Mouse (Mus musculus) neural tube, embryonic 12.5 days (tissue): ENCODE results near the gene Apbb2. TPM values are rescaled to one million over a fixed set of nuclear protein-coding genes. Genes with fewer than 3 reads are reported as not detected.
A peak's percentile ranks its signal among the peaks of the same experiment; 100 is the strongest.

ENCODE experiments used
- ATAC-seq: fragments of 200-750 bp; cut with Nextera tagmentation; 2 replicates; pipeline ENCODE4 v1.8.0; 2017; ENCODE audit warnings: low read depth, mild to moderate bottlenecking, moderate TSS enrichment, moderate library complexity; ENCODE audit not compliant: low FRiP score
- H3K27ac ChIP-seq: fragments of 300-500 bp; sonication (generic); 2 replicates; pipeline ENCODE4 v1.5.1; 2016
- H3K27me3 ChIP-seq: fragments of 300-500 bp; sonication (generic); replicated peaks from 2 replicates; pipeline ENCODE4 v1.6.1; 2016; ENCODE audit warnings: mild to moderate bottlenecking
- H3K36me3 ChIP-seq: fragments of 300-500 bp; sonication (generic); 2 replicates; pipeline ENCODE4 v1.6.1; 2016; ENCODE audit warnings: mild to moderate bottlenecking
- H3K4me1 ChIP-seq: fragments of 300-500 bp; sonication (generic); 2 replicates; pipeline ENCODE4 v1.6.1; 2016
- H3K4me2 ChIP-seq: fragments of 300-500 bp; sonication (generic); replicated peaks from 2 replicates; pipeline ENCODE4 v1.6.1; 2016; ENCODE audit warnings: mild to moderate bottlenecking
- H3K4me3 ChIP-seq: fragments of 300-500 bp; sonication (generic); 2 replicates; pipeline ENCODE4 v1.5.1; 2016
- H3K9ac ChIP-seq: fragments of 300-500 bp; sonication (generic); 2 replicates; pipeline ENCODE4 v1.6.1; 2016; ENCODE audit warnings: mild to moderate bottlenecking
- H3K9me3 ChIP-seq: fragments of 300-500 bp; sonication (generic); 2 replicates; pipeline ENCODE4 v1.6.1; 2016; ENCODE audit warnings: mild to moderate bottlenecking
- WGBS: fragments of 180-500 bp; shearing (Covaris S2); methylation state at CpG from one replicate; pipeline ENCODE4 v1.1.7; 2016; 5-methylcytosine and 5-hydroxymethylcytosine counted together
- polyA plus RNA-seq: library from polyadenylated mRNA; unstranded; fragments of >200 nt; fragmentation: Nextera tagmentation; extraction: Ambion mirVana; gene quantifications from 2 replicates; pipeline ENCODE4 v1.2.1, GENCODE M21; 2016

Apbb2 gene
- polyA plus RNA-seq, 1 experiment from 2014 or later, result 80.5 TPM

GRCm38 (mm10) chr5:66382111-66382510 lies 236.5 kb downstream of the Apbb2 start:
- Histone ChIP-seq H3K27me3 (no peaks in the 10 kb centered on the region), H3K27ac (no peak overlapping the region), H3K36me3 (no peaks in the 10 kb centered on the region), H3K4me2 (no peak overlapping the region), H3K9me3 (no peaks in the 10 kb centered on the region), H3K4me1 (peaks cover 7% of the 10 kb centered on the region; the same call in 1 of the 2 replicates), H3K9ac (no peak overlapping the region), H3K4me3 (no peak overlapping the region)
- ATAC-seq, result no peak
- 82% methylated on average over 1 of the region's 1 CpGs for WGBS

- H3K27ac ChIP-seq, result no peak overlapping the region
- H3K4me2 ChIP-seq, result no peak overlapping the region
- H3K9ac ChIP-seq, result no peak overlapping the region
- H3K36me3 ChIP-seq, result no peaks in the 10 kb centered on the region
- no peak overlapping the region for H3K4me3 ChIP-seq
- 0 out of 2 replicates have a peak, but pooled peaks cover under 1% of the 10 kb centered on the region for H3K4me1 ChIP-seq
- no peaks in the 10 kb centered on the region for H3K27me3 ChIP-seq
- H3K9me3 ChIP-seq, result no peaks in the 10 kb centered on the region
- no peak for ATAC-seq
- WGBS, result 73% methylated on average over 6 of the region's 6 CpGs
These were observed 239.6 kb downstream of the Apbb2 start for GRCm38 (mm10) chr5:66378968-66379367.

- Histone ChIP-seq H3K36me3 (no peaks in the 10 kb centered on the region), H3K27ac (no peak overlapping the region), H3K9ac (no peak overlapping the region), H3K4me3 (no peak overlapping the region), H3K27me3 (no peaks in the 10 kb centered on the region), H3K9me3 (no peaks in the 10 kb centered on the region), H3K4me1 (peaks cover 12% of the 10 kb centered on the region; the same call in 1 of the 2 replicates), H3K4me2 (no peak overlapping the region)
- 71% methylated on average over 14 of the region's 14 CpGs for WGBS
- no peak for ATAC-seq
These were observed 241.9 kb downstream of the Apbb2 start for GRCm38 (mm10) chr5:66376589-66377270.

- H3K27ac ChIP-seq, result no peak overlapping the region
- no peak for ATAC-seq
- 98% methylated on average over 4 of the region's 4 CpGs for WGBS
- no peaks in the 10 kb centered on the region for H3K27me3 ChIP-seq
- no peak overlapping the region for H3K4me2 ChIP-seq
- no peaks in the 10 kb centered on the region for H3K36me3 ChIP-seq
- no peak overlapping the region for H3K9ac ChIP-seq
- H3K4me1 ChIP-seq, result peaks cover 12% of the 10 kb centered on the region; the same call in 1 of the 2 replicates
- H3K9me3 ChIP-seq, result no peaks in the 10 kb centered on the region
- no peak overlapping the region for H3K4me3 ChIP-seq
These were observed 244.2 kb downstream of the Apbb2 start for GRCm38 (mm10) chr5:66374413-66374812.

GRCm38 (mm10) chr5:66373515-66374164 lies 244.9 kb downstream of the Apbb2 start:
- Histone ChIP-seq H3K4me2 (no peak overlapping the region), H3K9me3 (no peaks in the 10 kb centered on the region), H3K36me3 (no peaks in the 10 kb centered on the region), H3K4me3 (no peak overlapping the region), H3K27me3 (no peaks in the 10 kb centered on the region), H3K4me1 (peaks cover 12% of the 10 kb centered on the region; the same call in 1 of the 2 replicates), H3K9ac (no peak overlapping the region), H3K27ac (no peak overlapping the region)
- 31% methylated on average over 13 of the region's 13 CpGs for WGBS
- no peak for ATAC-seq

GRCm38 (mm10) chr5:66371131-66371530 lies 247.5 kb downstream of the Apbb2 start:
- H3K27ac ChIP-seq, result no peak overlapping the region
- no peak overlapping the region for H3K4me3 ChIP-seq
- H3K36me3 ChIP-seq, result no peaks in the 10 kb centered on the region
- H3K4me2 ChIP-seq, result no peak overlapping the region
- no peaks in the 10 kb centered on the region for H3K27me3 ChIP-seq
- H3K4me1 ChIP-seq, result peaks cover 19% of the 10 kb centered on the region
- H3K9me3 ChIP-seq, result no peaks in the 10 kb centered on the region
- no peak overlapping the region for H3K9ac ChIP-seq
- no peak for ATAC-seq

GRCm38 (mm10) chr5:66368966-66369365 lies 249.6 kb downstream of the Apbb2 start:
- Histone ChIP-seq H3K4me2 (no peak overlapping the region), H3K27me3 (no peaks in the 10 kb centered on the region), H3K9me3 (no peaks in the 10 kb centered on the region), H3K27ac (no peak overlapping the region), H3K9ac (no peak overlapping the region), H3K4me3 (no peak overlapping the region), H3K36me3 (no peaks in the 10 kb centered on the region), H3K4me1 (peaks cover 24% of the 10 kb centered on the region)
- no peak for ATAC-seq
- WGBS, result 45% methylated on average over 7 of the region's 7 CpGs

- Histone ChIP-seq H3K4me3 (no peak overlapping the region), H3K4me2 (no peak overlapping the region), H3K4me1 (peaks cover 18% of the 10 kb centered on the region), H3K9me3 (no peaks in the 10 kb centered on the region), H3K27ac (no peak overlapping the region), H3K36me3 (peaks cover 4% of the 10 kb centered on the region; the same call in 1 of the 2 replicates), H3K9ac (no peak overlapping the region), H3K27me3 (no peaks in the 10 kb centered on the region)
- peak; percentile 78 for ATAC-seq
- WGBS, result 51% methylated on average over 11 of the region's 11 CpGs
These were observed 250.9 kb downstream of the Apbb2 start for GRCm38 (mm10) chr5:66367641-66368040.

GRCm38 (mm10) chr5:66363274-66364261 lies 255.0 kb downstream of the Apbb2 start:
- Histone ChIP-seq H3K36me3 (peaks cover 8% of the 10 kb centered on the region; the same call in 1 of the 2 replicates), H3K27me3 (no peaks in the 10 kb centered on the region), H3K9me3 (no peaks in the 10 kb centered on the region), H3K4me1 (peaks cover 28% of the 10 kb centered on the region), H3K27ac (no peak overlapping the region), H3K4me3 (no peak overlapping the region), H3K9ac (no peak overlapping the region), H3K4me2 (no peak overlapping the region)
- ATAC-seq, result no peak
- WGBS, result 66% methylated on average over 18 of the region's 18 CpGs

GRCm38 (mm10) chr5:66360739-66361138 lies 257.8 kb downstream of the Apbb2 start:
- no peak overlapping the region for H3K4me3 ChIP-seq
- H3K4me1 ChIP-seq, result peaks cover 23% of the 10 kb centered on the region
- H3K27me3 ChIP-seq, result no peaks in the 10 kb centered on the region
- peaks cover 8% of the 10 kb centered on the region; the same call in 1 of the 2 replicates for H3K36me3 ChIP-seq
- 0 out of 2 replicates have a peak, but pooled peaks cover 4% of the 10 kb centered on the region for H3K9me3 ChIP-seq
- no peak overlapping the region for H3K9ac ChIP-seq
- ATAC-seq, result no peak
- no peak overlapping the region for H3K27ac ChIP-seq
- 89% methylated on average over 9 of the region's 9 CpGs for WGBS
- H3K4me2 ChIP-seq, result no peak overlapping the region

GRCm38 (mm10) chr5:66359742-66360423 lies 258.7 kb downstream of the Apbb2 start:
- no peak overlapping the region for H3K4me3 ChIP-seq
- H3K9me3 ChIP-seq, result 0 out of 2 replicates have a peak, but pooled peaks cover 4% of the 10 kb centered on the region
- H3K27me3 ChIP-seq, result no peaks in the 10 kb centered on the region
- no peak overlapping the region for H3K9ac ChIP-seq
- no peak overlapping the region for H3K27ac ChIP-seq
- H3K36me3 ChIP-seq, result peaks cover 8% of the 10 kb centered on the region; the same call in 1 of the 2 replicates
- 60% methylated on average over 15 of the region's 15 CpGs for WGBS
- no peak overlapping the region for H3K4me2 ChIP-seq
- no peak for ATAC-seq
- peaks cover 23% of the 10 kb centered on the region for H3K4me1 ChIP-seq
